ENCODE assay signal across 8 mouse cellular contexts in genomic region chr2:30285416-30286181, GRCm38 (mm10). TPM values are rescaled to one million over a fixed set of nuclear protein-coding genes. Genes with fewer than 3 reads are reported as not detected.
DNase-seq lines count a peak whose midpoint lies in the region; ATAC-seq and TF ChIP-seq lines count a peak whose summit lies in the region.

No protein-coding gene starts in this region.

- peaks cover 18% of the 10 kb centered on the region for H3K36me3 ChIP-seq in C2C12 (ENCODE audit: control insufficient read depth, insufficient read depth)
- H3K36me3 ChIP-seq in embryonic facial prominence, embryonic 13.5 days, result peaks cover 28% of the 10 kb centered on the region
- H3K36me3 ChIP-seq in hindbrain, embryonic 12.5 days, result peaks cover 5% of the 10 kb centered on the region; the same call in 1 of the 2 replicates

- H3K79me3 ChIP-seq in C2C12 (ENCODE audit: low read depth), result peaks cover 47% of the 10 kb centered on the region

- 12% methylated on average over 38 of the region's 38 CpGs for WGBS in embryonic facial prominence, embryonic 13.5 days
- WGBS in hindbrain, embryonic 12.5 days, result 18% methylated on average over 38 of the region's 38 CpGs

- H3K9ac ChIP-seq in embryonic facial prominence, embryonic 13.5 days, result peak overlapping the region; percentile 94
- H3K9ac ChIP-seq in hindbrain, embryonic 12.5 days, result peak overlapping the region; percentile 94

- peaks cover 67% of the 10 kb centered on the region for H3K79me2 ChIP-seq in C2C12 (ENCODE audit: control insufficient read depth, insufficient read depth)

- no peak for DNase-seq in frontal cortex, postnatal 14 days (ENCODE audit: low spot score in 2 of 2)
- no peak for DNase-seq in layer of hippocampus, postnatal 36 days
- DNase-seq in retina, postnatal 1 day, result no peak

- peak overlapping the region; percentile 94 for H3K4me3 ChIP-seq in C2C12 (ENCODE audit: insufficient read depth, poor library complexity, severe bottlenecking)
- H3K4me3 ChIP-seq in embryonic facial prominence, embryonic 13.5 days, result peak overlapping the region; percentile 89
- peak overlapping the region; percentile 96 for H3K4me3 ChIP-seq in hindbrain, embryonic 12.5 days

- peak overlapping the region; percentile 22; the same call in 1 of the 2 replicates for H3K27ac ChIP-seq in embryonic facial prominence, embryonic 13.5 days
- peak overlapping the region; percentile 73; the same call in 1 of the 2 replicates for H3K27ac ChIP-seq in hindbrain, embryonic 12.5 days

- no peaks in the 10 kb centered on the region for H3K27me3 ChIP-seq in C2C12 (ENCODE audit: control insufficient read depth, insufficient read depth, insufficient read length)
- no peaks in the 10 kb centered on the region for H3K27me3 ChIP-seq in embryonic facial prominence, embryonic 13.5 days
- no peaks in the 10 kb centered on the region for H3K27me3 ChIP-seq in hindbrain, embryonic 12.5 days

- no peaks in the 10 kb centered on the region for H3K9me3 ChIP-seq in embryonic facial prominence, embryonic 13.5 days
- no peaks in the 10 kb centered on the region for H3K9me3 ChIP-seq in hindbrain, embryonic 12.5 days (replicated peaks)

- peaks cover 24% of the 10 kb centered on the region for H3K4me1 ChIP-seq in embryonic facial prominence, embryonic 13.5 days
- H3K4me1 ChIP-seq in hindbrain, embryonic 12.5 days, result peaks cover 23% of the 10 kb centered on the region

- no peak for TF ChIP-seq CTCF in C2C12 (IDR thresholded peaks at IDR 0.05; ENCODE audit: control insufficient read depth, insufficient read depth, insufficient read length)

- ATAC-seq in frontal cortex, adult (ENCODE audit: low TSS enrichment), result peak; percentile 55; the same call in 1 of the 2 replicates
- ATAC-seq in embryonic facial prominence, embryonic 13.5 days (ENCODE audit: insufficient number of reproducible peaks, insufficient read depth, low FRiP score, low TSS enrichment, low read depth), result peak; percentile 27; the same call in 1 of the 2 replicates
- peak; percentile 71 for ATAC-seq in hindbrain, embryonic 12.5 days (ENCODE audit: low FRiP score)
- peak; percentile 34 for ATAC-seq in megakaryocyte, adult 5-6 weeks (ENCODE audit: poor library complexity, severe bottlenecking)

- H3K4me2 ChIP-seq in embryonic facial prominence, embryonic 13.5 days, result peak overlapping the region; percentile 98
- H3K4me2 ChIP-seq in hindbrain, embryonic 12.5 days (replicated peaks), result peak overlapping the region; percentile 98

- H3ac ChIP-seq in C2C12 (ENCODE audit: control insufficient read depth, insufficient read length, low read depth), result peak overlapping the region; percentile 98

TF ChIP-seq in C2C12, 6 proteins besides CTCF, POLR2A, EP300 and RAD21:
- TF ChIP-seq MAX (IDR thresholded peaks at IDR 0.05), result peak; percentile 9
- TF ChIP-seq MYOD1 (IDR thresholded peaks at IDR 0.05; ENCODE audit: control insufficient read depth, insufficient read length, low read depth), result no peak
TF ChIP-seq in C2C12: peak in this region for 1.

RNA-seq across cellular contexts. Expression of gene Dolk, which starts 0.5 kb away (rescaled TPM):
- polyA plus RNA-seq in C2C12 (2012; fragmentation: generic; extraction: Trizol), result 28.3 TPM
- 29.0 and 30.5 TPM in 2 replicates for polyA plus RNA-seq in embryonic facial prominence, embryonic 13.5 days (2015; fragmentation: Nextera tagmentation; extraction: Ambion mirVana)
- polyA plus RNA-seq in hindbrain, embryonic 12.5 days (2016; fragmentation: Nextera tagmentation; extraction: Ambion mirVana), result 25.5 and 26.2 TPM in 2 replicates
- total RNA-seq in megakaryocyte, adult 5-6 weeks (2015), result 5.5 and 6.6 TPM in 2 replicates
- 10.1 and 13.0 TPM in 2 replicates for total RNA-seq in megakaryocyte, adult 5-6 weeks (2017)
- total RNA-seq in layer of hippocampus, postnatal 36 days (2021), result 10 to 100 TPM; 20.9 to 22.2 TPM

RNA-seq across cellular contexts. Expression of gene Nup188, which starts 0.6 kb away (rescaled TPM):
- polyA plus RNA-seq in C2C12 (2012; fragmentation: generic; extraction: Trizol), result 54.6 TPM
- 36.5 and 40.7 TPM in 2 replicates for polyA plus RNA-seq in embryonic facial prominence, embryonic 13.5 days (2015; fragmentation: Nextera tagmentation; extraction: Ambion mirVana)
- 33.9 and 36.6 TPM in 2 replicates for polyA plus RNA-seq in hindbrain, embryonic 12.5 days (2016; fragmentation: Nextera tagmentation; extraction: Ambion mirVana)
- total RNA-seq in megakaryocyte, adult 5-6 weeks (2015), result 16.4 and 18.7 TPM in 2 replicates
- 11.1 and 13.2 TPM in 2 replicates for total RNA-seq in megakaryocyte, adult 5-6 weeks (2017)
- total RNA-seq in layer of hippocampus, postnatal 36 days (2021), result 10 to 100 TPM; 21.1 to 23.4 TPM

RNA-seq across cellular contexts. Expression of gene Gm28038, which starts 4.8 kb away (rescaled TPM):
- 0.16 TPM for polyA plus RNA-seq in C2C12 (2012; fragmentation: generic; extraction: Trizol)
- not detected in 2 replicates for polyA plus RNA-seq in embryonic facial prominence, embryonic 13.5 days (2015; fragmentation: Nextera tagmentation; extraction: Ambion mirVana)
- not detected in 2 replicates for polyA plus RNA-seq in hindbrain, embryonic 12.5 days (2016; fragmentation: Nextera tagmentation; extraction: Ambion mirVana)
- total RNA-seq in megakaryocyte, adult 5-6 weeks (2015), result 4.0 TPM in 1 of 2 replicates, not detected in the other
- total RNA-seq in megakaryocyte, adult 5-6 weeks (2017), result not detected in 2 replicates
- total RNA-seq in layer of hippocampus, postnatal 36 days (2021), result not detected

RNA-seq across cellular contexts. Expression of gene Phyhd1, which starts 19.6 kb away (rescaled TPM):
- polyA plus RNA-seq in C2C12 (2012; fragmentation: generic; extraction: Trizol), result 1.4 TPM
- polyA plus RNA-seq in embryonic facial prominence, embryonic 13.5 days (2015; fragmentation: Nextera tagmentation; extraction: Ambion mirVana), result 3.7 and 4.7 TPM in 2 replicates
- 5.0 and 5.6 TPM in 2 replicates for polyA plus RNA-seq in hindbrain, embryonic 12.5 days (2016; fragmentation: Nextera tagmentation; extraction: Ambion mirVana)
- 3.3 and 3.8 TPM in 2 replicates for total RNA-seq in megakaryocyte, adult 5-6 weeks (2015)
- total RNA-seq in megakaryocyte, adult 5-6 weeks (2017), result 1.3 and 1.8 TPM in 2 replicates
- 10 to 100 TPM; 16.8 to 21.9 TPM for total RNA-seq in layer of hippocampus, postnatal 36 days (2021)

RNA-seq across cellular contexts. Expression of gene Gm28035, which starts 45.2 kb away (rescaled TPM):
- 0.01 TPM for polyA plus RNA-seq in C2C12 (2012; fragmentation: generic; extraction: Trizol)
- 0.06 and 0.11 TPM in 2 replicates for polyA plus RNA-seq in embryonic facial prominence, embryonic 13.5 days (2015; fragmentation: Nextera tagmentation; extraction: Ambion mirVana)
- polyA plus RNA-seq in hindbrain, embryonic 12.5 days (2016; fragmentation: Nextera tagmentation; extraction: Ambion mirVana), result 0.30 and 0.36 TPM in 2 replicates
- 0.04 TPM in 1 of 2 replicates, not detected in the other for total RNA-seq in megakaryocyte, adult 5-6 weeks (2015)
- total RNA-seq in megakaryocyte, adult 5-6 weeks (2017), result not detected in 2 replicates
- 10 to 100 TPM in 1 of 2 experiments, 1 to 10 TPM in 1; 9.2 to 11.1 TPM for total RNA-seq in layer of hippocampus, postnatal 36 days (2021)
